Mouse (Mus musculus): ENCODE data around the gene Map3k14. TPM values are rescaled to one million over a fixed set of nuclear protein-coding genes. Genes with fewer than 3 reads are reported as not detected.
"Not testable (repeated sequence)": the region's sequence is repeated elsewhere in the genome, so short reads cannot be mapped to it uniquely, and the experiment has no call there.

Gene Map3k14
- polyA plus RNA-seq, 1 experiment from 2014 or later, result 6.0 TPM

GRCm38 (mm10) chr11:103292890-103293287 lies 25.6 kb upstream of the Map3k14 start:
- Histone ChIP-seq H3K9me3 (no peaks in the 10 kb centered on the region), H3K4me1 (peaks cover 8% of the 10 kb centered on the region; the same call in 1 of the 2 replicates), H3K4me3 (no peak overlapping the region), H3K9ac (replicated peaks) (no peak overlapping the region), H3K27ac (replicated peaks) (no peak overlapping the region), H3K27me3 (no peaks in the 10 kb centered on the region), H3K36me3 (no peaks in the 10 kb centered on the region), H3K4me2 (replicated peaks) (no peak overlapping the region)
- no peak for ATAC-seq (ENCODE audit: low FRiP score, low read depth)
- 89% methylated on average over 5 of the region's 5 CpGs for WGBS

DNA sequence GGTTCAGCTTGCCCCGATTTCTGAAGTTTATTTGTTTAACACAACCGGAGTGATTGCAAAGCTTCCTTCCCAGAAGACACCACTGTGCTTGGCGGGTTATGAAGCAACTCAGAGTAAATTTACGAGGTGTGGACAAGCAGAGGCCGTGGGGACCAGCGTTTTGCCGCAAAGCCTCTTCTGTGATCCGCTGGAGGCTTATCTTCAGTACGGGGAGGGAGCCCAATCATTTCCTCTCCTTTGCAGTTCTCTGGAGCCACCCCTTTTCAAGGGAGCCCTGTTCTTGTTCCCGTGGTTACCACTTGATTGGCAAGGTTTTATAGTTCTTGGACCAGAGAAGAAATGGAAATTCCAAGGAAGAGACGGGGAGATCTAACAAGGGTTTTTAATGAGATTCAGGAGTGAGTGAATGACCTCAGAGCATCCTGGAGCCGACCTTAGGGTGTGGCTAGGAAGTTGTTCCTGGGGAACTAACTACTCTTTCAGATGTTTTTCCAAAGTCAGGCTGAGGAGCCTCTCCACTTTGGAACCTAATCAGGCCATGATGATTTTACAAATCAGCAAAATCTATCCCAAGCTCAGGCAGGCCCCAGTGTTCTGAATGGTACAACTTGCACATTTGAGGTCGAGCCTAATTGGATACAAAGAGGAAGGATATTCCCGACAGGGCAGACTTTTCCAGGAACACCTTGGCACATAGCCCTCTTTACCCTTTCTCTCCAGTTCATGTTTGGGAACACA lies 25.0 kb upstream of the Map3k14 start:
- ATAC-seq (ENCODE audit: low FRiP score, low read depth), result no peak
- WGBS, result 22% methylated on average over 14 of the region's 14 CpGs
- no peak overlapping the region for H3K4me2 ChIP-seq (replicated peaks)
- H3K27me3 ChIP-seq, result no peaks in the 10 kb centered on the region
- H3K4me3 ChIP-seq, result no peak overlapping the region
- no peaks in the 10 kb centered on the region for H3K9me3 ChIP-seq
- no peak overlapping the region for H3K27ac ChIP-seq (replicated peaks)
- no peaks in the 10 kb centered on the region for H3K36me3 ChIP-seq
- H3K9ac ChIP-seq (replicated peaks), result no peak overlapping the region
- peaks cover 8% of the 10 kb centered on the region; the same call in 1 of the 2 replicates for H3K4me1 ChIP-seq

GRCm38 (mm10) chr11:103290841-103291240 lies 23.6 kb upstream of the Map3k14 start:
- H3K4me3 ChIP-seq; H3K9ac ChIP-seq (replicated peaks); H3K27me3 ChIP-seq; H3K36me3 ChIP-seq; H3K4me2 ChIP-seq (replicated peaks); H3K27ac ChIP-seq (replicated peaks); H3K4me1 ChIP-seq; ATAC-seq (ENCODE audit: low FRiP score, low read depth); H3K9me3 ChIP-seq: not testable (repeated sequence)
- WGBS, result 92% methylated on average over 7 of the region's 7 CpGs

- H3K27me3 ChIP-seq, result no peaks in the 10 kb centered on the region
- no peak overlapping the region for H3K27ac ChIP-seq (replicated peaks)
- H3K36me3 ChIP-seq, result no peaks in the 10 kb centered on the region
Measured at GRCm38 (mm10) chr11:103288291-103288963, 21.2 kb upstream of the Map3k14 start.

DNA sequence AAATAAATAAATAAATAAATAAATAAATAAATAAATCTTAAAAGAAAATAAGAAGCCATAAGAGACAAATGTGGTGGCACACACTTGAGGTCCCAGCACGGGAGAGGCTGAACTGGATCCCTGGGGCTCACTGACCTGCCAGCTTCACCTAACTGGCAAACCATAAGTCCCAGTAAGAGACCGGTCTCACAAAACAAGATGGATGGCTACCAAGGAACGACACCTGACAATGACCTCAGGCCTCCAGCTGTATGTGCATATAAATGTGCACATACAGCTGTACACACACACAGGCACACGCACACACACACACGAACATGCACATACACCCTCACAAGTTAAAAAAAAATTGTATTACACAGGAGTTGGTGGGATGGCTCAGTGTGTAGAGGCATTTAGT lies 19.6 kb upstream of the Map3k14 start:
- no peaks in the 10 kb centered on the region; the same call in 1 of the 2 replicates for H3K27me3 ChIP-seq
- H3K9ac ChIP-seq (replicated peaks), result no peak overlapping the region
- H3K36me3 ChIP-seq, result no peaks in the 10 kb centered on the region
- 0 out of 2 replicates have a peak, but pooled peaks cover 3% of the 10 kb centered on the region for H3K4me1 ChIP-seq
- no peak overlapping the region for H3K4me2 ChIP-seq (replicated peaks)
- H3K9me3 ChIP-seq, result no peaks in the 10 kb centered on the region
- ATAC-seq (ENCODE audit: low FRiP score, low read depth), result no peak
- H3K4me3 ChIP-seq, result no peak overlapping the region
- no peak overlapping the region for H3K27ac ChIP-seq (replicated peaks)
- WGBS, result 94% methylated on average over 5 of the region's 5 CpGs

More at GRCm38 (mm10) chr11:103288291-103288963, 21.2 kb upstream of the Map3k14 start:
- no peak overlapping the region for H3K9ac ChIP-seq (replicated peaks)
- 81% methylated on average over 16 of the region's 16 CpGs for WGBS
- H3K4me3 ChIP-seq, result no peak overlapping the region
- no peak for ATAC-seq (ENCODE audit: low FRiP score, low read depth)
- no peaks in the 10 kb centered on the region for H3K9me3 ChIP-seq
- H3K4me2 ChIP-seq (replicated peaks), result no peak overlapping the region
- peaks cover 8% of the 10 kb centered on the region; the same call in 1 of the 2 replicates for H3K4me1 ChIP-seq

DNA sequence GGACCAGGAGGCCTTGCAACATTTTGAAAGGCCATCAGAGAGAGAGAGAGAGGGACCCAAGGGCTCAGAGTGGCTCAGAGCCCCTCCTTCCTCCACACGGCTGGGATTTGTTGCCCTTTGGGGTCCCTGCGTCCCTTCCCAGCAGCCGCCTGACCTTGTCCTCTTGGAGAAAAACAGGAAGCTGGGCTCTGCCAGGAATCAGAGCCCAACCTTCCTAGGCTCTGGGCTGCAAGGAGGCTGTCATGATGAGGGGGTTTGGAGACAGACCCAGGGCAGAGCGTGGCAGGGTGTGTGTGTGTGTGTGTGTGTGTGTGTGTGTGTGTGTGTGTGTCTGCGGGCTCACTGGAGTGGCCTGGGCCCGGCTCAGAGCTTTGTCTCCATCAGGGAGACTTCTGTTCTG lies 18.7 kb upstream of the Map3k14 start:
- Histone ChIP-seq H3K36me3 (no peaks in the 10 kb centered on the region), H3K27ac (replicated peaks) (no peak overlapping the region), H3K4me1 (no peaks in the 10 kb centered on the region), H3K4me3 (no peak overlapping the region), H3K27me3 (no peaks in the 10 kb centered on the region; the same call in 1 of the 2 replicates), H3K9me3 (no peaks in the 10 kb centered on the region), H3K9ac (replicated peaks) (no peak overlapping the region), H3K4me2 (replicated peaks) (no peak overlapping the region)
- 54% methylated on average over 6 of the region's 6 CpGs for WGBS
- no peak for ATAC-seq (ENCODE audit: low FRiP score, low read depth)

- no peaks in the 10 kb centered on the region for H3K9me3 ChIP-seq
- no peak overlapping the region for H3K9ac ChIP-seq (replicated peaks)
- no peaks in the 10 kb centered on the region for H3K4me1 ChIP-seq
- no peak overlapping the region for H3K4me2 ChIP-seq (replicated peaks)
- no peaks in the 10 kb centered on the region for H3K36me3 ChIP-seq
- WGBS, result 83% methylated on average over 10 of the region's 10 CpGs
- no peak for ATAC-seq (ENCODE audit: low FRiP score, low read depth)
- H3K4me3 ChIP-seq, result no peak overlapping the region
- no peaks in the 10 kb centered on the region; the same call in 1 of the 2 replicates for H3K27me3 ChIP-seq
- H3K27ac ChIP-seq (replicated peaks), result no peak overlapping the region
Measured at GRCm38 (mm10) chr11:103285276-103285675, 18.0 kb upstream of the Map3k14 start.

DNA sequence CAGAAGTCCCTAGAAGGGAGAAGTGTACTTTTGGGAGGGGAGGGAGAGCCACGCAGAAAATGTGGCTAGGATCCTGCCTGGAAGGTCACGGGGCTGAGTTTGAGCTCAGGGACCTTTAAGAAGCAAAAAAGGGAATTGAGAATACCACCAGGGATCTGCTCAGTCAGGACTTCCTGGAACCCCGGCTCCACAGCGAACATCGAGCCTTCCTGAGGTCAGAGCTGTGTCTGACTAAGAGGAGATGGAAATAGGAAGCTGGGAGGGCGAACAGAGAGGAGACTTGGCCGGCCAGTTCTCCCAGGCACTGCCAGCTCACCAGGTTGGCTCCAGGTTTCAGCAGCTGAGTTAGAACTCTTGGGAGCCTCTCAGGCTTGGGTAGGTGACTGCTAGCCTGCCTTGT lies 14.5 kb upstream of the Map3k14 start:
- Histone ChIP-seq H3K9ac (replicated peaks) (no peak overlapping the region), H3K4me2 (replicated peaks) (no peak overlapping the region), H3K4me3 (no peak overlapping the region), H3K27me3 (no peaks in the 10 kb centered on the region; the same call in 1 of the 2 replicates), H3K4me1 (no peaks in the 10 kb centered on the region), H3K36me3 (no peaks in the 10 kb centered on the region), H3K27ac (replicated peaks) (no peak overlapping the region), H3K9me3 (no peaks in the 10 kb centered on the region)
- WGBS, result 92% methylated on average over 7 of the region's 7 CpGs
- ATAC-seq (ENCODE audit: low FRiP score, low read depth), result no peak

- no peak for ATAC-seq (ENCODE audit: low FRiP score, low read depth)
- WGBS, result 85% methylated on average over 8 of the region's 8 CpGs
- Histone ChIP-seq H3K4me3 (no peak overlapping the region), H3K9me3 (no peaks in the 10 kb centered on the region), H3K27me3 (no peaks in the 10 kb centered on the region), H3K27ac (replicated peaks) (no peak overlapping the region; the same call in 1 of the 2 replicates), H3K4me2 (replicated peaks) (no peak overlapping the region), H3K36me3 (no peaks in the 10 kb centered on the region), H3K4me1 (no peaks in the 10 kb centered on the region), H3K9ac (replicated peaks) (no peak overlapping the region)
Measured at GRCm38 (mm10) chr11:103276450-103276849, 9.2 kb upstream of the Map3k14 start.

GRCm38 (mm10) chr11:103272888-103273287 lies 5.6 kb upstream of the Map3k14 start:
- no peaks in the 10 kb centered on the region for H3K36me3 ChIP-seq
- H3K27me3 ChIP-seq, result no peaks in the 10 kb centered on the region
- no peak overlapping the region for H3K9ac ChIP-seq (replicated peaks)
- no peak for ATAC-seq (ENCODE audit: low FRiP score, low read depth)
- H3K4me1 ChIP-seq, result peaks cover 14% of the 10 kb centered on the region
- H3K4me3 ChIP-seq, result no peak overlapping the region
- 91% methylated on average over 3 of the region's 3 CpGs for WGBS
- H3K27ac ChIP-seq (replicated peaks), result no peak overlapping the region
- H3K4me2 ChIP-seq (replicated peaks), result no peak overlapping the region
- H3K9me3 ChIP-seq, result no peaks in the 10 kb centered on the region

GRCm38 (mm10) chr11:103271979-103272378 lies 4.7 kb upstream of the Map3k14 start:
- no peaks in the 10 kb centered on the region for H3K9me3 ChIP-seq
- H3K4me1 ChIP-seq, result peaks cover 17% of the 10 kb centered on the region
- H3K4me2 ChIP-seq (replicated peaks), result no peak overlapping the region
- ATAC-seq (ENCODE audit: low FRiP score, low read depth), result no peak
- no peak overlapping the region for H3K9ac ChIP-seq (replicated peaks)
- no peaks in the 10 kb centered on the region for H3K36me3 ChIP-seq
- H3K4me3 ChIP-seq, result no peak overlapping the region
- H3K27me3 ChIP-seq, result no peaks in the 10 kb centered on the region
- 79% methylated on average over 6 of the region's 6 CpGs for WGBS
- no peak overlapping the region for H3K27ac ChIP-seq (replicated peaks)

DNA sequence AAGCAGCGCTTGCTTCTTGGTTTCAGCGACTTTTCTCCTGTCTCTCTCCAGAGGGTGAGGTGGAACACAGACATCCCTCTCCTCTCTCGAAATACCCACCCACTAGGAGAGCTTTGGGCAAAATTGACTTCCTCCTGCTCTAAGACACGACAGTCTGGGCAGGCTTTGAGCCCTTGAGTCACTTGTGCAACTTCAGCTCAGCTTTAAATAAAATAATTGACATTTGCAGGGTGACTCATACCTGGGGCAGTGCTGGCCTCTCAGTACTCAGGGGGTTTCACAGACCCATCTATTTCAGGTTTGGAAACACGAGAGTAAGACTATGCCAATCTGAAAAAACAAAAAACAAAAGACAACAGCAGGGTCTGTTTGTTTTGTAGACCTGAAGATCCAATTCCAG lies 2.2 kb upstream of the Map3k14 start:
- Histone ChIP-seq H3K4me1 (peaks cover 40% of the 10 kb centered on the region), H3K9ac (replicated peaks) (no peak overlapping the region), H3K36me3 (no peaks in the 10 kb centered on the region), H3K9me3 (no peaks in the 10 kb centered on the region), H3K27me3 (no peaks in the 10 kb centered on the region), H3K4me2 (replicated peaks) (no peak overlapping the region), H3K4me3 (no peak overlapping the region), H3K27ac (replicated peaks) (no peak overlapping the region)
- WGBS, result 76% methylated on average over 5 of the region's 5 CpGs
- no peak for ATAC-seq (ENCODE audit: low FRiP score, low read depth)
